Mouse (Mus musculus) heart, adult 2 months (tissue): ENCODE results near the gene Gm43552.

Source experiments
- CTCF ChIP-seq: fragments of 200-600 bp; IDR thresholded peaks from 2 replicates; pipeline ENCODE4 v1.8.1; 2022; ENCODE audit warnings: antibody characterized with exemption, mild to moderate bottlenecking, moderate library complexity
- EP300 ChIP-seq: fragments of 200-500 bp; IDR thresholded peaks from 2 replicates; pipeline ENCODE4 v1.6.1; 2011; ENCODE audit warnings: low read depth, low read length, control low read depth; ENCODE audit not compliant: insufficient read depth

- no peak for TF ChIP-seq CTCF
- TF ChIP-seq EP300 = no peak
Measured at GRCm38 (mm10) chr5:65534496-65534895, 41.9 kb upstream of the Gm43552 start.
